Mouse (Mus musculus) spleen, postnatal 36 days (tissue): ENCODE results near the gene Ube2k.

Experiments used
- DNase-seq, 2 experiments: peaks; one replicate each; pipeline ENCODE4 v3.0.0; 2022; ENCODE audit warnings: low spot score in 2 of 2, mixed read lengths in 1 of 2

The Ube2k gene

GRCm38 (mm10) chr5:65638896-65639295 lies 101.9 kb downstream of the Ube2k start:
- no peak for DNase-seq
